Mouse (Mus musculus) lung, adult 2 months (tissue): Measurements from ENCODE around the gene Dapp1.

ENCODE experiments used
- CTCF ChIP-seq: fragments of 200-500 bp; IDR thresholded peaks from 2 replicates; pipeline ENCODE4 v1.5.1; 2011; ENCODE audit warnings: mild to moderate bottlenecking, low read length, control low read depth; ENCODE audit not compliant: insufficient read depth
- POLR2A ChIP-seq: fragments of 200-500 bp; IDR thresholded peaks from 2 replicates; pipeline ENCODE4 v1.6.1; 2011; ENCODE audit warnings: low read depth, mild to moderate bottlenecking, control low read depth, low read length, borderline replicate concordance; ENCODE audit errors: extremely low read depth

- TF ChIP-seq CTCF (no peak), POLR2A (no peak)
Measured at GRCm38 (mm10) chr3:137955560-137956081, 25.7 kb downstream of the Dapp1 start.
